Mouse (Mus musculus) C2C12 (cell line): ENCODE results near the gene Ap4s1.

ENCODE experiments used
- CEBPB ChIP-seq: IDR thresholded peaks from one replicate; pipeline ENCODE4 v1.6.1; 2011; ENCODE audit warnings: low read depth, mild to moderate bottlenecking, control low read depth, moderate library complexity
- CTCF ChIP-seq: IDR thresholded peaks from one replicate; pipeline ENCODE4 v1.5.1; 2011; ENCODE audit not compliant: control insufficient read depth, insufficient read depth, insufficient read length
- FOSL1 ChIP-seq: IDR thresholded peaks from one replicate; pipeline ENCODE4 v1.8.0; 2011; ENCODE audit warnings: mild to moderate bottlenecking, low read length; ENCODE audit not compliant: poor library complexity, insufficient read depth, severe bottlenecking
- MAX ChIP-seq: IDR thresholded peaks from one replicate; pipeline ENCODE4 v1.6.1; 2011; ENCODE audit warnings: mild to moderate bottlenecking, control low read depth
- MYOD1 ChIP-seq: IDR thresholded peaks from one replicate; pipeline ENCODE4 v1.6.1; 2011; ENCODE audit warnings: low read depth; ENCODE audit not compliant: control insufficient read depth, insufficient read length
- MYOG ChIP-seq: IDR thresholded peaks from one replicate; pipeline ENCODE4 v1.6.1; 2011; ENCODE audit not compliant: control insufficient read depth, insufficient read length; ENCODE audit errors: extremely low read depth
- USF1 ChIP-seq: IDR thresholded peaks from one replicate; pipeline ENCODE4 v1.6.1; 2011; ENCODE audit warnings: low read depth, mild to moderate bottlenecking, control low read depth, moderate library complexity

- no peak for TF ChIP-seq CTCF
- no peak for TF ChIP-seq MYOD1
- TF ChIP-seq USF1, result no peak
- no peak for TF ChIP-seq CEBPB
- no peak for TF ChIP-seq MAX
- no peak for TF ChIP-seq MYOG
- no peak for TF ChIP-seq FOSL1
Measured at GRCm38 (mm10) chr12:51655944-51656465, 34.8 kb upstream of the Ap4s1 start.
